ENCODE assay signal across 21 mouse cellular contexts in the genomic region with DNA sequence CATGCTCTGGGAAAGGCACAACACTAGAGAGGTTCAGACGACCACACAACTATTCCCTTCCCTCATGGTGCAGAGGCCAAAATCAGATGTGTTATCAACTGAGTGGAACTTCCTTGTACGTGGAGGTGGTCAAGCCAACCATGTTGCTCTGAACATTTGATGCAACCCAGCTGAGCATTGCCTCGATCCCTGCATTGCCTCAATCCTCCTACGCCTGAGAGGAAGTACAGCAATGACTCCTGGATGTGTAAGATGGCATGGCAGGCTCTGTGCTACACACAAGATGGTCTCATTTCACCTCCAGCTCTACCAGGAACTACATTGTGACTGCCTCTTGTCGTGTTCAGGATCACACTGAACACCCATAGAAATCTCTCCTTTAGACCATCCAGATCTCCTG.
"Had no signal": no experiment of that assay in that cellular context is flagged by ENCODE, and none has a peak within 500 bp of the region (broad histone marks: within the 10 kb centered on the region; RNA-seq: fewer than 3 reads in every experiment).

No protein-coding gene starts in this region.

- DNase-seq: kidney, adult 2 months; kidney, postnatal 25 days; layer of hippocampus, adult 9-11 months; liver, embryonic 13.5 days; lung, postnatal 14 days; right cerebral cortex, adult 18-20 months; right cerebral cortex, postnatal 14 days; right cerebral cortex, postnatal 4 days; thymus, adult 2 months; thymus, postnatal 14 days; thymus, postnatal 4 days had no signal

- H3K27me3 ChIP-seq: liver, embryonic 13.5 days; midbrain, embryonic 13.5 days; neural tube, embryonic 12.5 days; neural tube, embryonic 15.5 days had no signal

- H3K4me2 ChIP-seq: liver, embryonic 13.5 days; midbrain, embryonic 13.5 days; neural tube, embryonic 12.5 days; neural tube, embryonic 15.5 days had no signal

- H3K9me3 ChIP-seq: liver, embryonic 13.5 days; midbrain, embryonic 10.5 days; midbrain, embryonic 13.5 days; neural tube, embryonic 12.5 days; neural tube, embryonic 15.5 days had no signal

- H3K4me3 ChIP-seq: layer of hippocampus, adult 2 months; left cerebral cortex, adult 2 months; liver, embryonic 13.5 days; midbrain, embryonic 10.5 days; midbrain, embryonic 13.5 days; neural tube, embryonic 12.5 days; neural tube, embryonic 15.5 days had no signal

- H3K36me3 ChIP-seq: liver, embryonic 13.5 days; midbrain, embryonic 10.5 days; midbrain, embryonic 13.5 days; neural tube, embryonic 12.5 days; neural tube, embryonic 15.5 days had no signal

- ATAC-seq: intestine, postnatal 0 days; midbrain, embryonic 13.5 days; midbrain, embryonic 16.5 days had no signal

- H3K27ac ChIP-seq: kidney, postnatal 0 days; layer of hippocampus, adult 2 months; left cerebral cortex, adult 2 months; liver, embryonic 13.5 days; midbrain, embryonic 10.5 days; midbrain, embryonic 13.5 days; neural tube, embryonic 12.5 days; neural tube, embryonic 15.5 days; stomach, postnatal 0 days had no signal

- H3K9ac ChIP-seq: liver, embryonic 13.5 days; midbrain, embryonic 13.5 days; neural tube, embryonic 12.5 days; neural tube, embryonic 15.5 days had no signal
